Mouse (Mus musculus) forebrain, embryonic 13.5 days (tissue): ENCODE results near the gene Mtmr11. TPM values are rescaled to one million over a fixed set of nuclear protein-coding genes. Genes with fewer than 3 reads are reported as not detected.

Experiments used
- ATAC-seq: fragments of 200-750 bp; cut with Nextera tagmentation; 2 replicates; pipeline ENCODE4 v1.8.0; 2017
- H3K27ac ChIP-seq: fragments of 300-500 bp; sonication (generic); 2 replicates; pipeline ENCODE4 v1.5.1; 2015; ENCODE audit warnings: inconsistent platforms, mild to moderate bottlenecking, moderate library complexity
- H3K27me3 ChIP-seq: fragments of 300-500 bp; sonication (generic); 2 replicates; pipeline ENCODE4 v1.6.1; 2015; ENCODE audit warnings: mild to moderate bottlenecking, inconsistent platforms
- H3K36me3 ChIP-seq: fragments of 300-500 bp; sonication (generic); 2 replicates; pipeline ENCODE4 v1.6.1; 2015; ENCODE audit warnings: mild to moderate bottlenecking, inconsistent platforms; ENCODE audit not compliant: poor library complexity, severe bottlenecking
- H3K4me1 ChIP-seq: fragments of 300-500 bp; sonication (generic); 2 replicates; pipeline ENCODE4 v1.6.1; 2015; ENCODE audit warnings: inconsistent platforms
- H3K4me2 ChIP-seq: fragments of 300-500 bp; sonication (generic); 2 replicates; pipeline ENCODE4 v1.6.1; 2015; ENCODE audit warnings: inconsistent platforms, mild to moderate bottlenecking, moderate library complexity
- H3K4me3 ChIP-seq: fragments of 300-500 bp; sonication (generic); 2 replicates; pipeline ENCODE4 v1.5.1; 2015; ENCODE audit warnings: mild to moderate bottlenecking, inconsistent platforms
- H3K9ac ChIP-seq: fragments of 300-500 bp; sonication (generic); 2 replicates; pipeline ENCODE4 v1.6.1; 2015; ENCODE audit warnings: mild to moderate bottlenecking, inconsistent platforms
- H3K9me3 ChIP-seq: fragments of 300-500 bp; sonication (generic); replicated peaks from 2 replicates; pipeline ENCODE4 v1.6.1; 2016; ENCODE audit warnings: inconsistent platforms
- WGBS: fragments of 180-500 bp; shearing (Covaris S2); methylation state at CpG from one replicate; pipeline ENCODE4 v1.1.7; 2015; 5-methylcytosine and 5-hydroxymethylcytosine counted together
- polyA plus RNA-seq: library from polyadenylated mRNA; unstranded; fragments of >200 nt; fragmentation: Nextera tagmentation; extraction: Ambion mirVana; gene quantifications from 2 replicates; pipeline ENCODE4 v1.2.1, GENCODE M21; 2015

Mtmr11 gene
- polyA plus RNA-seq, 1 experiment from 2014 or later, result 12.9 TPM

DNA sequence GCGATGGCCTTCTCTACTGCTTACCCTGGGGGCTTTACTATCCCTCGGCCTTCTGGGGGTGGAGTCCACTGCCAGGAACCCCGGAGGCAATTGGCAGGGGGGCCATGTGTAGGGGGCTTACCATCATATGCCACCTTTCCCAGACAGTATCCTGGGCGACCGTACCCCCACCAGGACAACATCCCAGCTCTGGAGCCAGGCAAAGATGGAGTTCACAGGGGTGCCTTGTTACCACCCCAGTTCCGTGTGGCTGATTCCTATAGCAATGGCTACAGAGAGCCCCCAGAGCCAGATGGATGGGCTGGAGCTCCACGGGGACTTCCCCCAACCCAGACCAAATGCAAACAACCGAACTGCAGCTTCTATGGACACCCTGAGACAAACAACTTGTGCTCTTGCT, 6.3 kb upstream of the Mtmr11 start:
- Histone ChIP-seq H3K36me3 (peaks cover 53% of the 10 kb centered on the region), H3K27me3 (no peaks in the 10 kb centered on the region), H3K4me2 (no peak overlapping the region), H3K27ac (no peak overlapping the region), H3K4me1 (peaks cover 6% of the 10 kb centered on the region), H3K9me3 (no peaks in the 10 kb centered on the region), H3K4me3 (no peak overlapping the region), H3K9ac (no peak overlapping the region)
- 91% methylated on average over 8 of the region's 8 CpGs for WGBS
- ATAC-seq, result no peak

DNA sequence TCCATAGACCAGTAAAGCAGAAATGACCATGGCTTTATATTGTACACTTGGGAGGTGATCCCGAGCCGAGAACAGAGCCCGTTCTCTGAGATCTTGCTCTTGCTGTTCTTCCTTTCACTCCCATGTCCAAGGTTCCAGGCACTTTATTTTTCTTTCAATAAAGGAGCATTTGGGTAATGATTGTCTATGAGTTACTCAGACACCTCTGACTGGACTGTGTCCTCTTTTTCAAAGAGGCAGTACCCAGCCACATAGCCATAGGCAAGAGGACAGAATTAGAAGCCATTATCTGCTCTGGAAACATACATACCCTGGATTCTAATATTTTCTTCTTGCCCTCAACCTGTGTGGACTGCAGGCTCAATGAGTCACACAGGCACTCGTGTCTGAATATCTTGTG, 2.0 kb upstream of the Mtmr11 start:
- no peak for ATAC-seq
- H3K27me3 ChIP-seq, result no peaks in the 10 kb centered on the region
- 85% methylated on average over 4 of the region's 4 CpGs for WGBS
- H3K9me3 ChIP-seq, result no peaks in the 10 kb centered on the region
- no peak overlapping the region for H3K9ac ChIP-seq
- H3K4me3 ChIP-seq, result no peak overlapping the region
- peaks cover 11% of the 10 kb centered on the region for H3K36me3 ChIP-seq
- 0 out of 2 replicates have a peak overlapping the region, but pooled peaks have one; percentile 89 for H3K4me2 ChIP-seq
- peaks cover 26% of the 10 kb centered on the region for H3K4me1 ChIP-seq
- no peak overlapping the region for H3K27ac ChIP-seq

DNA sequence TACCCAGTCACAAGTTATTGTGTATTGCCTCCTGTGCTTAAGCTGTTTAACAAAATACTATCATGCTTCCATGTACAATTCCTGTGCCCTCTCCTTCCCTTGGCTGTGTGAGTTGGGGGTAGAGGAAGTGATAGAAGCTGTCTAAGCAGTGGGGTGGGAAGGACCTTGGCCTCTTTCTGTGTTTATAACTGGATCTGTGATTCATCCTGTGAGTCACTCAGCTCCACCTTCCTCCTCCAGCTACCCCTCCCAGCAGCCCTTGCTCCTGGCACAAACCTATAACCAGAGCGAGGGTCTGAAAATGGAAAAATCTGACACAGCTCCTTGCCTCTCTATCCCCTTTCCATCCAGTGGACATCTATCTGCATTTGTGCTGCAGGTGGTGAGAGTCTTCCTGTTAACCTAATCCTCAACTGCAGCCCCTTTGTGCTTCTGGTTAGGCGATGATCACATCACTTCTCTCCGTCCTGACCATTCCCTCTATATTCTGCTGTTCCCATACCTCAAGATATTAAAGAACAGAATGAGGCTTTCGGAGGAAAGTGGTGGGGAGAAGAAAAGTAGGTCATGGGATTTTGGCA, 1.5 kb upstream of the Mtmr11 start:
- peak overlapping the region; percentile 89 for H3K4me2 ChIP-seq
- no peak overlapping the region for H3K4me3 ChIP-seq
- H3K27me3 ChIP-seq, result no peaks in the 10 kb centered on the region
- WGBS, result 58% methylated on average over 4 of the region's 4 CpGs
- H3K27ac ChIP-seq, result no peak overlapping the region
- H3K36me3 ChIP-seq, result peaks cover 7% of the 10 kb centered on the region
- peaks cover 26% of the 10 kb centered on the region for H3K4me1 ChIP-seq
- no peak for ATAC-seq
- 0 out of 2 replicates have a peak overlapping the region, but pooled peaks have one; percentile 65 for H3K9ac ChIP-seq
- H3K9me3 ChIP-seq, result no peaks in the 10 kb centered on the region

DNA sequence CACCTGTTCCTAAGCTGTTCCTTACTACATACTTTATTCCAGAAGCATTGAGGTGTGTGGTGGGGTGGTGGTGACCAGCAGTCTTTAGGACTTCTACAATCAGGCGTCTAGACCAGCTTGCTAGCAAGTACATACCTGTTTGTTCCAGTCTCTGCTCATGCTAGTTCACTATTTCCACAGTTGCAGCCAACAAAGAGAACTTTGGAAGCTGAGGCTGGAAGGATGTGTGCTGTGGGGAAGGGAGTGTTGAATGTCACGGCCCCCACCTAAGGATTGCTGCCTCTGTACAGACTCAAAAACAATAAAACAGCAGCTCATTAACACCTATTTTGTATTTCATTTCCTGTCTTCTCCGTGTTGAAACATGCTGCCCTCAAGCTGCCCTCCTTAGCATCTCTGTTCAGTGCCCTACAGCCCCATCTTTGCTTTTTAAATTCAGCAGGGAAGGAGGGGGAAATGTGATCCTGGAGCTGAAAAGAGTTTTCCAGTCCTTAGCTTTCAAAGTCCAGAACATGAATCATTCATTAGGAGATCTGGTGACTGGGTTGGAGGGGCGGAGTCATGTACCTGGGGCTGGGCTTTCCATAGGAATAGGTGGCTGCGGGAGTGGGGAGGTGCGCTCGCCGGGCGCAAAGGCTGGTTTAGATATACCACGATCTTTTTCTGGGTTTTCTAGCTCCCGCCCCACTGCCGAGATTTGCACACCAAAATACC, 844 bp upstream of the Mtmr11 start:
- peak overlapping the region; percentile 45 for H3K4me3 ChIP-seq
- peak; percentile 69; the same call in 1 of the 2 replicates for ATAC-seq
- no peaks in the 10 kb centered on the region for H3K9me3 ChIP-seq
- no peaks in the 10 kb centered on the region for H3K27me3 ChIP-seq
- peak overlapping the region; percentile 65 for H3K9ac ChIP-seq
- H3K4me2 ChIP-seq, result peak overlapping the region; percentile 89
- 0% methylated on average over 12 of the region's 12 CpGs for WGBS
- no peak overlapping the region for H3K27ac ChIP-seq
- 0 out of 2 replicates have a peak, but pooled peaks cover under 1% of the 10 kb centered on the region for H3K36me3 ChIP-seq
- H3K4me1 ChIP-seq, result peaks cover 26% of the 10 kb centered on the region

DNA sequence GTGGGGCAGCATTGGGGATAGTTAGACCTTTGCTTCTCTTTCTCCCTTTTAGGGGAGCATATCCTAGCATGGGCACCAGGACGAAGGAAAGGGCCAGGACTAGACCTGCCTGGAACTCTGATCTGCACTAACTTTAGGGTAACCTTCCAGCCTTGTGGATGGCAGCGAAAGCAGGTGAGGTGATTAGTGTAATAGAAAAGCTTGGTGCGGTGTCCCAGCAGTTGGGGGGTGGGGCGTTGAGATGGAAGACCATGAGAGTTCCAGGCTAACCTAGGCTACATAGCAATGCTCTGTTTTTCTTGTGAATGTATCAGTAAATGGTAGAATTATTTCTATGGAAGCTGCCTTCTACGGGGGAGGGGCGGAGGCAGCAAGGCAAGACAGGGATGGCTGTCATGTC, 1.2 kb downstream of the Mtmr11 start:
- peak overlapping the region; percentile 89; the same call in 1 of the 2 replicates for H3K4me2 ChIP-seq
- H3K27ac ChIP-seq, result no peak overlapping the region
- 92% methylated on average over 6 of the region's 6 CpGs for WGBS
- no peak overlapping the region for H3K9ac ChIP-seq
- no peaks in the 10 kb centered on the region for H3K9me3 ChIP-seq
- no peak for ATAC-seq
- H3K4me1 ChIP-seq, result peaks cover 26% of the 10 kb centered on the region
- H3K36me3 ChIP-seq, result no peaks in the 10 kb centered on the region
- H3K27me3 ChIP-seq, result no peaks in the 10 kb centered on the region
- H3K4me3 ChIP-seq, result peak overlapping the region; percentile 45; the same call in 1 of the 2 replicates

DNA sequence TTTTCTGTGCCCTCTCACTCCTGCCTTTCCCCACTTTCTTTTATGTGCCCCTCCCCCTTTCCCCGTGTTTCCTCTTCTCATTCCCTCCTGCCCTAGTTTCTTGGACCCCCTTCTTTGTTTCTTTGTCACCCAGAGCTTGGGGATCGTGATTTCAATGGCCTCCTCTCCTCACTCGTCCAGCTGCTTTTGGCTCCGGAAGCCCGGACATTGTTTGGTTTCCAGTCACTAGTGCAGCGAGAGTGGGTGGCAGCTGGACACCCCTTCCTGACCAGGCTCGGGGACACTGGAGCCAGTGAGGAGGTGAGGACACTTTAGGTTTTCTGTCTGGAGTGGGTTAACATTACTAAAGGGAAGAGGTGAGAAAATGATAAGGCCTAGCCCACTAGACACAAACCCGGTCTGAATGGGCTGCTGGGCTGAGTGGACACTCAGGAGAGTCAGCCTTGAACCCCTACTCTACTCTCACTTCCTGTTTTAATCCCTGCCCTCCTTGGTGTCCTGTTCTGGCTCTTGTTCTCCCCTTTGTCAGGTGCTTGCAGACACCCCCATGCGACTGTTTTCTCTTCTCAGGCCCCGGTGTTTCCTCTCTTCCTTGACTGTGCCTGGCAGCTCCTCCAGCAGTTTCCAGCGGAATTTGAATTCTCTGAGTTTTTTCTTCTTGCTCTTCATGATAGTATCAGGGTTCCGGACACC, 6.8 kb downstream of the Mtmr11 start:
- H3K27me3 ChIP-seq, result no peaks in the 10 kb centered on the region
- H3K4me2 ChIP-seq, result no peak overlapping the region
- no peaks in the 10 kb centered on the region for H3K36me3 ChIP-seq
- 71% methylated on average over 12 of the region's 12 CpGs for WGBS
- H3K27ac ChIP-seq, result no peak overlapping the region
- no peak for ATAC-seq
- H3K9ac ChIP-seq, result no peak overlapping the region
- no peaks in the 10 kb centered on the region for H3K9me3 ChIP-seq
- no peak overlapping the region for H3K4me3 ChIP-seq
- H3K4me1 ChIP-seq, result peaks cover 26% of the 10 kb centered on the region

DNA sequence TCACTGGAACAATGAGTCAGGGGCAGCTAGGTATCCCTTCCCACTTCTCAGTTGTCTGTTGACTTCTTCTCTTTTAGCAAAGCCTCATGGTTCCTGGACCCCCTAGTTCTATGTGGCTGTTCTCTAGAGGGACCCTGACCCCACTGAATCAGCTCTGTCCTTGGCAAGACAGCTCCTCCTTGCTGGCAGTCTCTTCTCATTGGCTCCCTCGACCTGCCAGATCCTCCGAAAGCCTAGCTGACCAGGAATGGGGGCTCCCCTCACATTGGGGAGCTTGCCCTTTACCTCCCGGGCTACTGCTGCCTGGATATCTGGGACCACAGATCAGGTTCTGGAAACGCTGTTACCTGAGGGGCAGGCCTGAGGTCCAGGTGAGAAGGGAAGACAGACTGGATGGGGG, 8.5 kb downstream of the Mtmr11 start:
- H3K4me3 ChIP-seq, result no peak overlapping the region
- H3K27ac ChIP-seq, result no peak overlapping the region
- H3K4me2 ChIP-seq, result 0 out of 2 replicates have a peak overlapping the region, but pooled peaks have one; percentile 99
- no peaks in the 10 kb centered on the region for H3K27me3 ChIP-seq
- no peaks in the 10 kb centered on the region for H3K9me3 ChIP-seq
- H3K9ac ChIP-seq, result no peak overlapping the region
- ATAC-seq, result no peak
- H3K4me1 ChIP-seq, result peaks cover 41% of the 10 kb centered on the region
- peaks cover 15% of the 10 kb centered on the region for H3K36me3 ChIP-seq
- 86% methylated on average over 4 of the region's 4 CpGs for WGBS

DNA sequence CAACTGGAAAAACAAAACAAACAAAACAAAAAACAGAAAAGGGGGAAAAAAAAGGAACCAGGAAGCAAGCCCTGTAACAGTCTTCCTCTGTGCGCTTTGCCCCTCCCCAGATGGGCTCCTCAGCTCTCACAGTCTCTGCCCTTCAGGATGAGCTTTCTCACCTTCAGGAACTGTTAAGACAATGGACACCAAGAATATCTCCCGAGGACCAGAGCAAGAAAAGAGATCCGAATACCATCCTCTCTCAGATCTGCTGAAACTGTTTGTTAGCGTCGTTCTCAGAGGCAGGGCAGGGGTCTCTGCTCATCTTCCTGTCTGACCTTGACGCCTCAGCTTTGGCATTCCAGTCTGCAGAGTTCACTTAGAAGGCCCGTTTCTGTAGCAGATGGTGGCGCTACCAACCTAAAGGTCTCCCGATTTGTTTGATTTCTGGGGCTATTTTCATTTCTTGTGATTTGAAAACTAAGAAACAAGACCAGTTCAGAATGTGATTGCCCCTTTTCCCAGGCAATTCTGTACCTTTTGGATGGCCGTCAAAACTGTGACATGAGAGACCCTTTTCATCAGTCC, 9.3 kb downstream of the Mtmr11 start:
- Histone ChIP-seq H3K36me3 (peaks cover 22% of the 10 kb centered on the region), H3K4me3 (peak overlapping the region; percentile 96), H3K27ac (peak overlapping the region; percentile 99), H3K9ac (peak overlapping the region; percentile 92), H3K9me3 (no peaks in the 10 kb centered on the region), H3K27me3 (no peaks in the 10 kb centered on the region), H3K4me1 (peaks cover 41% of the 10 kb centered on the region), H3K4me2 (peak overlapping the region; percentile 99)
- ATAC-seq, result no peak
- WGBS, result 74% methylated on average over 10 of the region's 10 CpGs

DNA sequence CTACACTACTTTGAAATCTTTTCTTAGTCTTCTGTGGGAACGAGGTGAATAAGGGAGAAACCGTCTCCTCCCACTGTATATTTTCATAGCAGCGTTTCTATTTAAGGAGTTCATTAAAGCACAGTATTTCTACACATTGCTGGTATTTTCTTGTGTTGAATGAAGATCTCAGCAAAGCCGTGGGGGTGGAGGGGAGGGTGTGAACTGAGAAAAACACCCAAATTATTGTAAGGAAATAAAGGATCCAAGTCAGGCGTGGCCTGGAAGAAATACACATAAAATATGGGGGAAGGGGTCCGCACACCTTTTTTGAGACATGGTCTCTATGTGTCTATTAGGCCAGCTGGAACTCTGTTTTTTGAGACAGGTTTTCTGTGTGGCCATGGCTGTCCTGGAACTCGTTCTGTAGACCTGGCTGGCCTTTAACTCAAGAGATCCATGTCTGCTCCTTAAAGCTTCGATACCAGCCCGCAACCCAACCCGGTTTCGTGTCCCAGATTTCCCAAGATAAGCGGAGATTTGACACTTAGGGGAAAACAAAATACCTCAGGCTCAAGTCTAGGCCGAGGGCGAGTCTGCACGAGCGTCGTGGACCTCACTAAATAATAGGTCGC, 9.9 kb downstream of the Mtmr11 start:
- Histone ChIP-seq H3K36me3 (peaks cover 28% of the 10 kb centered on the region), H3K4me1 (peaks cover 41% of the 10 kb centered on the region), H3K9ac (peak overlapping the region; percentile 92), H3K9me3 (no peaks in the 10 kb centered on the region), H3K4me2 (peak overlapping the region; percentile 99), H3K4me3 (peak overlapping the region; percentile 96), H3K27me3 (no peaks in the 10 kb centered on the region), H3K27ac (peak overlapping the region; percentile 99)
- WGBS, result 22% methylated on average over 18 of the region's 18 CpGs
- ATAC-seq, result peak; percentile 27

DNA sequence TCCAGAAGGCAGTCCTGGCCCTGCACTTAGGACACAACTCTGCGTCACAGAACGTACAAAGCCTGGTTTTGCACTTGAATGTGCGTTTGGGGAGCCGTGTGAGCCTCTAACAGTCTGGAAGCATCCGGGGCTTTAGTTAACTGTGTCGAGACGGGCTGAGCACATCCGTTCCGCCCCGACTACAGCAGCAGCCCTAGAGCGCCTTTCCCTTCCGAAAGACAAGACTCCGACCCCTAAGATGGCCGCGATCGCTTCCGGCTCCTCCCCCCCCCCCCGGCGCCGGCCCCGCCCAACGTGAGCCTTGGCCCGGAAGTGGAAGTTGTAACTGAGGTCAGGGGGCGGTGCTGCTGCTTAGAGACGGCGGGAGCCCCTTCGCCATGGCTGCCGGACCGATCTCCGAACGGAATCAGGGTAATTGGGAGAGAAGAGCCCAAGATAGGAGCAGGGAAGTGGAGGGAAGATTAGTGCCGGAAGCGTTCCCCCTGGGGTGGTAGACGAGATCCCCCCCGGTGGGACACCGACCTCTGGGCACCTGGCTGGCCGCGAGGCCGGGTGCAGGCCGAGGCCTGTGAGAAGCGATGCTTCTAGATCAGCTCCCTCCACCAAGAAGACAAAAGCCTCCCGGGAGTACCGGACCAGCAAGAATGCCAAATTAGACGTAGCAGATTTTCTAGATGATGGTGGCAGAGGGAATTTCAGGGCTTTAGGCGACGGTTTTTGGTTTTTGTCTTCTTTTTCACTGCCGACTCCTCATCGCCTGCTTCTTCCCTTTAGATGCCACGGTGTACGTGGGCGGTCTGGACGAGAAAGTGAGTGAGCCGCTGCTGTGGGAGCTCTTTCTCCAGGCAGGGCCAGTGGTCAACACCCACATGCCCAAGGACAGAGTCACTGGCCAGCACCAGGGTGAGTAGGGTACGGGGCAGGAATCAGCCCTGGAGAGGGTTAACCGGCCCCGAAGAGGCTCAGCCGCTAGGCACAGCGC, 10.7 kb downstream of the Mtmr11 start, which contains the start of gene Sf3b4:
Gene Sf3b4, plus strand, starts transcription at position 136 of the 982 bp plus-strand sequence.
- peak; percentile 96 for ATAC-seq
- peak within 1 kb of the TSS; percentile 99 for H3K27ac ChIP-seq
- H3K9ac ChIP-seq, result peak within 1 kb of the TSS; percentile 92
- peaks cover 41% of the 10 kb centered on the region for H3K4me1 ChIP-seq
- no peaks in the 10 kb centered on the region for H3K27me3 ChIP-seq
- peak within 1 kb of the TSS; percentile 99 for H3K4me2 ChIP-seq
- 2% methylated on average over 57 of the region's 58 CpGs for WGBS
- no peaks in the 10 kb centered on the region for H3K9me3 ChIP-seq
- H3K4me3 ChIP-seq, result peak within 1 kb of the TSS; percentile 96
- peaks cover 34% of the 10 kb centered on the region for H3K36me3 ChIP-seq

DNA sequence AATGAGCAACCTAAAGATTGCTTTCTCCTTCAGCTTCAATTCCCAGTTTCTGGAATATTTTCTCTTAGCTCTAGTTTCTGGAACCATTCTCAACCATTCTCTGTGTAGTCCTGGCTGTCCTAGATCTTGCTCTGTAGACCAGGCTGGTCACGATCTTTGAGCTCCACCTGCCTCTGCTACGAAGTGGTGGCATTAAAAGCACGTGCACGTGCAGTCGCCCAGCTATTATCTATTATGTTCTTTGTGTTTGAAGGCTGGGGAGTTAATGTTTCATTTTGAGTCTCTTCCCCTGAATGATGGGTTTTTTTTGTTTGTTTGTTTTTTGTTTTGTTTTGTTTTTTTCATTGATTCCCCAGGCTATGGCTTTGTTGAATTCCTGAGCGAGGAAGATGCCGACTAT, 11.4 kb downstream of the Mtmr11 start:
- Histone ChIP-seq H3K4me1 (peaks cover 41% of the 10 kb centered on the region), H3K4me3 (peak overlapping the region; percentile 96), H3K27me3 (no peaks in the 10 kb centered on the region), H3K9ac (peak overlapping the region; percentile 92), H3K4me2 (peak overlapping the region; percentile 99), H3K36me3 (peaks cover 41% of the 10 kb centered on the region), H3K27ac (no peak overlapping the region), H3K9me3 (no peaks in the 10 kb centered on the region)
- no peak for ATAC-seq
- 34% methylated on average over 7 of the region's 7 CpGs for WGBS
